Mouse (Mus musculus): ENCODE results near the gene Pml. TPM values are rescaled to one million over a fixed set of nuclear protein-coding genes. Genes with fewer than 3 reads are reported as not detected.
"Not testable (repeated sequence)": the region's sequence is repeated elsewhere in the genome, so short reads cannot be mapped to it uniquely, and the experiment has no call there.

Gene Pml
- polyA plus RNA-seq, 1 experiment from 2014 or later = 12.9 TPM

DNA sequence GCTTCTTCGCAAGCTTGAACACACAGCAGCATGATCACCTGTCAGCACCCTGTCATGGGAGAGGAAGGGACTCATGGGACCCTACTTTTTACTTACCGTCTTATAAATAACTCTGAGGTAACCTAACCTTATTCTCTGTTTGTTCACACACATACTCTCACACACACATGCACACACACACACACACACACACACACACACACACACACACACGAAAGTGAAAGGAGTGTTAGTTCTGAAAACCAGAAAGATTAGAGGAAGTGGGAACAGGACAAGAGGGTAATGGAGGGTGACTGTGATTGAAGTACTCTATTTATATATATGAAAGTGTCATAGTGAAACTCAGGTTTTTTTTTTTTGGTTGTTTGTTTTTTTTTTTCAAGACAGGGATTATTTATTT is 21.5 kb upstream of the Pml start:
- no peak for ATAC-seq (ENCODE audit: extremely low read depth, insufficient number of reproducible peaks, low FRiP score, low TSS enrichment)
- no peak overlapping the region for H3K27ac ChIP-seq (replicated peaks)
- H3K4me3 ChIP-seq = no peak overlapping the region
- no peak overlapping the region for H3K4me2 ChIP-seq
- WGBS = 60% methylated on average over 3 of the region's 3 CpGs
- no peak overlapping the region for H3K9ac ChIP-seq
- H3K4me1 ChIP-seq = peaks cover 41% of the 10 kb centered on the region
- no peaks in the 10 kb centered on the region for H3K9me3 ChIP-seq
- no peaks in the 10 kb centered on the region for H3K27me3 ChIP-seq (replicated peaks)
- no peaks in the 10 kb centered on the region for H3K36me3 ChIP-seq

DNA sequence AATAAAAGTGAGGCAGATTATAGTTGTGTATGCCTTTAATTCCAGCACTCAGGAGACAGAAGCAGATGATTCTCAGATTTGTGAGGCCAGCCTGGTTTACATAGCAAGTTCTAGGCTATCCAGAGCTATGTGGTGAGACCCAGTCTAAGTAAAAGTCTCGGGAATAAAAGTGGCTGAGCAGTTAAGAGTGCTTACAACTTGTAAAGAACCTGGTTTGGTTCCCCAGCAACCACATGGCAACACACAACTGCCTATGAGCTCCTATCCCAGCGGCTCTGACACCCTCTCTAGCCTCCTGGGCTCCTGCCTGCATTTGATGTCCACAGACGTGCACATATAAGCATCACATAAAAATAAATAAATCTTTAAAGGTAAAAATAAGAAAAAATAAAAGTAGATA is 20.5 kb upstream of the Pml start:
- 50% methylated on average over 3 of the region's 3 CpGs for WGBS
- Histone ChIP-seq H3K36me3 (no peaks in the 10 kb centered on the region), H3K9me3 (no peaks in the 10 kb centered on the region), H3K27me3 (replicated peaks) (no peaks in the 10 kb centered on the region), H3K4me2 (no peak overlapping the region), H3K9ac (no peak overlapping the region), H3K4me1 (peaks cover 35% of the 10 kb centered on the region), H3K27ac (replicated peaks) (no peak overlapping the region), H3K4me3 (no peak overlapping the region)
- ATAC-seq (ENCODE audit: extremely low read depth, insufficient number of reproducible peaks, low FRiP score, low TSS enrichment) = no peak

DNA sequence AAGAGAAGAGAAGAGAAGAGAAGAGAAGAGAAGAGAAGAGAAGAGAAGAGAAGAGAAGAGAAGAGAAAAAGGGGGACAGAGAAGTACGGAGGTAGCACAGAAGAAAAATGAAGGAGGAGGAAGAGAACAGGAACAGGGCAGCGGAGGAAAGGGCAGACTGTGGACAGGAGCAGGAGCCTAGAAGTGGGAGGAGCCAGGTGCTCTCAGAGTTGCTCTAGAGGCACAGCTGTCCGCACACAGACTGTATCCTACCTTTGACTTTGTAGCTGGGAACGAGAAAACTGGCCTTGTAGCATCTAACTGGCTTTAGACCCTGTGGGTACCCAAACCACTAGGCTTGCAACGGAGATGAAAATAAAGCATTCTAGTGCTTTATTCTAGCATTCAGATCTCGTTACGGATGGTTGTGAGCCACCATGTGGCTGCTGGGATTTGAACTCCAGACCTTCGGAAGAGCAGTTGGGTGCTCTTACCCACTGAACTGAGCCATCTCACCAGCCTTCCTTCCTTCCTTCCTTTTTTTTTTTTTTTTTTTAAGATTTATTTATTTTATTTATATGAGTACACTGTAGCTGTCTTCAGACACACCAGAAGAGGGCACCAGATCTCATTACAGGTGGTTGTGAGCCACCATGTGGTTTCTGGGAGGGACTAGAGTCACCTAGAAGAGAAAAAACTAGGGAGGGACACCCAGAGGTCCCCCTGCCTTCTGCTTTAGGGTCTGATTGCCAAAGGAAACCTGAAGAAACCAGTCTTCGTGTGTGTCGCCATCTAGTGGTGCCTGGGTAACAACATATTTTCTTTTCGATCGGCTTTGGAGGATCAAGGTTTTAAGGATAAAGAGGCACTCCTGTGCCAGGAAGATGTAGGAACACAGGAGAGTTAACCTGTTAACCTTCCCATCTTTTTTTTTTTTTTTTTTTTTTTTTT is 19.1 kb upstream of the Pml start:
- Histone ChIP-seq H3K4me3 (no peak overlapping the region), H3K4me1 (peaks cover 23% of the 10 kb centered on the region), H3K27ac (replicated peaks) (no peak overlapping the region), H3K27me3 (replicated peaks) (no peaks in the 10 kb centered on the region), H3K9ac (no peak overlapping the region), H3K4me2 (no peak overlapping the region), H3K36me3 (no peaks in the 10 kb centered on the region; the same call in 1 of the 2 replicates), H3K9me3 (no peaks in the 10 kb centered on the region)
- no peak for ATAC-seq (ENCODE audit: extremely low read depth, insufficient number of reproducible peaks, low FRiP score, low TSS enrichment)
- WGBS = 52% methylated on average over 12 of the region's 12 CpGs

GRCm38 (mm10) chr9:58267046-58267445 is 17.5 kb upstream of the Pml start:
- Histone ChIP-seq H3K4me1 (peaks cover 17% of the 10 kb centered on the region), H3K4me3 (no peak overlapping the region), H3K4me2 (no peak overlapping the region), H3K27me3 (replicated peaks) (no peaks in the 10 kb centered on the region), H3K9ac (peak overlapping the region; percentile 41), H3K27ac (replicated peaks) (peak overlapping the region; percentile 66), H3K36me3 (peaks cover 10% of the 10 kb centered on the region), H3K9me3 (no peaks in the 10 kb centered on the region)
- ATAC-seq (ENCODE audit: extremely low read depth, insufficient number of reproducible peaks, low FRiP score, low TSS enrichment) = no peak
- 61% methylated on average over 3 of the region's 3 CpGs for WGBS

- Histone ChIP-seq H3K4me3 (no peak overlapping the region), H3K27me3 (replicated peaks) (no peaks in the 10 kb centered on the region), H3K4me1 (peaks cover 16% of the 10 kb centered on the region), H3K4me2 (no peak overlapping the region), H3K9ac (peak overlapping the region; percentile 41), H3K27ac (replicated peaks) (peak overlapping the region; percentile 66), H3K9me3 (no peaks in the 10 kb centered on the region), H3K36me3 (peaks cover 14% of the 10 kb centered on the region)
- no peak for ATAC-seq (ENCODE audit: extremely low read depth, insufficient number of reproducible peaks, low FRiP score, low TSS enrichment)
- 14% methylated on average over 4 of the region's 4 CpGs for WGBS
Observed at GRCm38 (mm10) chr9:58266571-58267011, 17.0 kb upstream of the Pml start.

GRCm38 (mm10) chr9:58265368-58265767 is 15.8 kb upstream of the Pml start:
- peaks cover 16% of the 10 kb centered on the region for H3K4me1 ChIP-seq
- ATAC-seq (ENCODE audit: extremely low read depth, insufficient number of reproducible peaks, low FRiP score, low TSS enrichment) = no peak
- H3K4me3 ChIP-seq = no peak overlapping the region
- H3K4me2 ChIP-seq = no peak overlapping the region
- no peaks in the 10 kb centered on the region for H3K9me3 ChIP-seq
- WGBS = 60% methylated on average over 3 of the region's 3 CpGs
- no peaks in the 10 kb centered on the region for H3K27me3 ChIP-seq (replicated peaks)
- H3K36me3 ChIP-seq = peaks cover 23% of the 10 kb centered on the region
- no peak overlapping the region for H3K27ac ChIP-seq (replicated peaks)
- no peak overlapping the region for H3K9ac ChIP-seq

- Histone ChIP-seq H3K36me3 (peaks cover 49% of the 10 kb centered on the region), H3K27ac (replicated peaks) (no peak overlapping the region), H3K9ac (no peak overlapping the region), H3K4me3 (no peak overlapping the region), H3K4me2 (no peak overlapping the region), H3K27me3 (replicated peaks) (no peaks in the 10 kb centered on the region), H3K4me1 (peaks cover 13% of the 10 kb centered on the region), H3K9me3 (no peaks in the 10 kb centered on the region)
- 85% methylated on average over 5 of the region's 5 CpGs for WGBS
- ATAC-seq (ENCODE audit: extremely low read depth, insufficient number of reproducible peaks, low FRiP score, low TSS enrichment) = no peak
Observed at GRCm38 (mm10) chr9:58262507-58262906, 12.9 kb upstream of the Pml start.

DNA sequence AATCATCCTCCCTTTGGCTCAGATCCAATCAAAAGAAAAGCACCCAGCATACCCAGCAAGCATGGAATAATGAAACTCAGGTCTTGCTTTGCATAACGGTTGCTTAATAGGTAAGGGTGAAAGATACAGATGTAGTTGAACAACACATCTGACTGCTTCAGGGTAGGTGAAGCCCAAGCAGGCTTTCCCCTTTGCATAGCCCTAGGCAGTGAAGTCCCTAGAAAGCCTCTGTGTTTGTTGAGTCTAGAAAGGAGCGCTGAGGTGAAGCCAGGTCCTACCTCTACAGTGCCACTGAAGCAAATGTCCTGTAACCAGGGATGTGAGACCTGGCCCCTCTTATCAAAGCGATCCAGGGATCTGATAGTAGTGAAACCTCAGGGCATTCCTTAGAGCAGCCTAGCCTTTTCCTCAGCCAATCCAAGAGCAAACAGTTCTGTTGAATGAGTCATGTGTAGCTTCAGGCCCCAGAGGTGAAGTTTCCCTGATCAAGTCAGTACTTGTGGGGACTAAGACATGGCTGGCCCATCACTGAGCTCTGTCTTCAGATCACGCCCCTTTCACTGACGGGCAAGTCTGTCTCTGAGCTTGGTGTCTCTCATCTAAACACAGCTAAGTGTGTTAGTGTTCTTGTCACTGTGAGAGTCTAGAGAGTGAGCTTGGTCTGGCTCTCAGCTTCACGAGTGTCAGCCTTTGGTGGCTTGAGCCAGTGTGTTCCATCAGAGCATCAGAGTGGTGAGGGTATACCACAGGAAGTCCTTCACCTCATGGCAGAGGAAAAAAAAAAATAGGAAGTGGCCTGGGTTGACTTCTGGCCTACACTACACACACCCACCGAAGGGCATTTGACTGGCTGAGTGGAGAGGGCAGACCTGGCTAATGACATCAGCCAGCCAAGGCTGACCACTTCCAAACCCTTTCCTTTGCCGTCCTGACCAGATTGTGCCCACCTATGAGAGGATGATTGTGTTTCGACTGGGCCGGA is 6.4 kb upstream of the Pml start:
- 80% methylated on average over 10 of the region's 10 CpGs for WGBS

DNA sequence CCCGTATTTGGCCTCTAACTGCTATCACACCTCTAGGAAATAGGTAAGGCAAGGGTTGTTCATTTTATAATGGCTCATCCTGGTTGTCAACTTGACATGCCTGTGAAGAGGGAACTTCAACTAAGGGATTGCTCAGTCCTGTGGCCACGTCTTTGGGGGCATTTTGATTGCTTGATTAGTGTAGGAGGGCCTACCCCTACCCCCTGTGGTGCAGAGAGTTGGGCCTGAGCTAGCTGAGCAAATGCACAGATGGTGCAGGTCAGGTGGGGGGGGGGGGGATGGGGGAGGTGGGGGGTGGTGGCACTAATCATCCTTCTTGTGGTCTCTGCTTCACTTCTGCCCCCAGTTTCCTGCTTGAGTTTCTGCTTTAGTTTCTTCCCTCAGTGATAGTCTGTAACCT is 5.5 kb upstream of the Pml start:
- H3K27ac ChIP-seq (replicated peaks) = no peak overlapping the region
- H3K4me2 ChIP-seq = no peak overlapping the region
- 53% methylated on average over 2 of the region's 2 CpGs for WGBS
- H3K4me1 ChIP-seq = peaks cover 15% of the 10 kb centered on the region
- peaks cover 45% of the 10 kb centered on the region for H3K36me3 ChIP-seq
- H3K4me3 ChIP-seq = no peak overlapping the region
- no peaks in the 10 kb centered on the region for H3K27me3 ChIP-seq (replicated peaks)
- H3K9me3 ChIP-seq = no peaks in the 10 kb centered on the region
- H3K9ac ChIP-seq = no peak overlapping the region
- no peak for ATAC-seq (ENCODE audit: extremely low read depth, insufficient number of reproducible peaks, low FRiP score, low TSS enrichment)

More for the DNA sequence above, 6.4 kb upstream of the Pml start:
- no peak overlapping the region for H3K9ac ChIP-seq
- no peak for ATAC-seq (ENCODE audit: extremely low read depth, insufficient number of reproducible peaks, low FRiP score, low TSS enrichment)
- H3K27ac ChIP-seq (replicated peaks) = no peak overlapping the region
- H3K36me3 ChIP-seq = peaks cover 52% of the 10 kb centered on the region
- H3K4me3 ChIP-seq = no peak overlapping the region
- no peak overlapping the region for H3K4me2 ChIP-seq
- no peaks in the 10 kb centered on the region for H3K9me3 ChIP-seq
- H3K4me1 ChIP-seq = peaks cover 8% of the 10 kb centered on the region; the same call in 1 of the 2 replicates
- no peaks in the 10 kb centered on the region for H3K27me3 ChIP-seq (replicated peaks)

GRCm38 (mm10) chr9:58253805-58254122 is 4.2 kb upstream of the Pml start:
- Histone ChIP-seq H3K4me2 (peak overlapping the region; percentile 88), H3K36me3 (peaks cover 33% of the 10 kb centered on the region), H3K27ac (replicated peaks) (peak overlapping the region; percentile 83), H3K9ac (peak overlapping the region; percentile 91), H3K4me3 (peak overlapping the region; percentile 83), H3K4me1 (peaks cover 23% of the 10 kb centered on the region)
- not testable (repeated sequence) for H3K9me3 ChIP-seq; ATAC-seq (ENCODE audit: extremely low read depth, insufficient number of reproducible peaks, low FRiP score, low TSS enrichment); H3K27me3 ChIP-seq (replicated peaks)
- 49% methylated on average over 5 of the region's 5 CpGs for WGBS
